Mouse (Mus musculus) ES-Bruce4 (cell line): ENCODE measurements at regions not wholly inside any gene's neighbourhood (a gene's known extent, or its start where the extent isn't known, plus 50 kb on each side); places are given as distances from the start of the nearest gene placed in this dataset.
A peak's percentile ranks its signal among the peaks of the same experiment; 100 is the strongest.

Experiments
- H3K27ac ChIP-seq: 2 replicates; pipeline ENCODE4 v1.5.1; 2012; ENCODE audit warnings: low read length, inconsistent platforms; ENCODE audit not compliant: insufficient read depth
- H3K27me3 ChIP-seq: 2 replicates; pipeline ENCODE4 v1.6.1; 2012; ENCODE audit warnings: mild to moderate bottlenecking, low read length, inconsistent platforms; ENCODE audit not compliant: control insufficient read depth, poor library complexity, insufficient read depth, severe bottlenecking
- H3K36me3 ChIP-seq: 2 replicates; pipeline ENCODE4 v1.6.1; 2012; ENCODE audit warnings: inconsistent platforms, mild to moderate bottlenecking, low read length, moderate library complexity; ENCODE audit not compliant: control insufficient read depth, poor library complexity, insufficient read depth, severe bottlenecking
- H3K4me1 ChIP-seq: one replicate; pipeline ENCODE4 v1.8.1; 2011; ENCODE audit warnings: low read length; ENCODE audit not compliant: control insufficient read depth, insufficient read depth
- H3K4me3 ChIP-seq: 2 replicates; pipeline ENCODE4 v1.5.1; 2011; ENCODE audit warnings: low read depth, mild to moderate bottlenecking, low read length
- H3K9ac ChIP-seq: 2 replicates; pipeline ENCODE4 v1.6.1; 2012; ENCODE audit warnings: low read depth, mild to moderate bottlenecking, inconsistent platforms; ENCODE audit not compliant: poor library complexity, severe bottlenecking
- H3K9me3 ChIP-seq: replicated peaks from 2 replicates; pipeline ENCODE4 v1.6.1; 2012; ENCODE audit warnings: mild to moderate bottlenecking, low read length, inconsistent platforms; ENCODE audit not compliant: control insufficient read depth, poor library complexity, insufficient read depth, severe bottlenecking
- CTCF ChIP-seq: IDR thresholded peaks from one replicate; pipeline ENCODE4 v1.8.1; 2011; ENCODE audit warnings: low read depth, low read length
- EP300 ChIP-seq: IDR thresholded peaks from 2 replicates; pipeline ENCODE4 v1.6.1; 2011; ENCODE audit warnings: low read depth, low read length; ENCODE audit not compliant: insufficient read depth
- POLR2A ChIP-seq: IDR thresholded peaks from one replicate; pipeline ENCODE4 v1.8.1; 2011; ENCODE audit warnings: low read length; ENCODE audit not compliant: insufficient read depth

DNA sequence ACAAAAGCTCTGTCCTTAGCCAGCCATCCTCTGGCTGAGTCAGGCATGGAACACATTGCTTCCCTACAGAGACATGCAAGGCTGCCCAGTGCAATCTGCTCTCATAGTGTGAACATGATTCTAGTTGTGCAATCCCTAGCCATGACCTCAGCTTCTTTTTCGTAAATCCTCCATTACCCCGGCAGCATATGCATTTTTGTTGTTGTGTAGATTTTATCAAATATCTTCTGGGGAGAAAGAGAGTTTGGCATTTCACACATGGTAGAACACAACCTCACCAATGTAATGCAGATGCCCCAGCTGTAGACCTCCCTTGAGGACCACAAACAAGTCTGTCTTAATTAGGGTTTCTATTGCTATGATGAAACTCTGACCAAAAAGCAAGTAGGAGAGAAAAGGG lies 168.6 kb downstream of the Rpl10-ps3 start:
- no peak for TF ChIP-seq CTCF
- TF ChIP-seq EP300 = no peak
- TF ChIP-seq POLR2A = no peak
- H3K27me3 ChIP-seq = no peaks in the 10 kb centered on the region
- H3K4me3 ChIP-seq = no peak overlapping the region
- H3K27ac ChIP-seq = no peak overlapping the region
- H3K9ac ChIP-seq = no peak overlapping the region
- H3K9me3 ChIP-seq = no peaks in the 10 kb centered on the region
- H3K36me3 ChIP-seq = no peaks in the 10 kb centered on the region
- no peaks in the 10 kb centered on the region for H3K4me1 ChIP-seq

DNA sequence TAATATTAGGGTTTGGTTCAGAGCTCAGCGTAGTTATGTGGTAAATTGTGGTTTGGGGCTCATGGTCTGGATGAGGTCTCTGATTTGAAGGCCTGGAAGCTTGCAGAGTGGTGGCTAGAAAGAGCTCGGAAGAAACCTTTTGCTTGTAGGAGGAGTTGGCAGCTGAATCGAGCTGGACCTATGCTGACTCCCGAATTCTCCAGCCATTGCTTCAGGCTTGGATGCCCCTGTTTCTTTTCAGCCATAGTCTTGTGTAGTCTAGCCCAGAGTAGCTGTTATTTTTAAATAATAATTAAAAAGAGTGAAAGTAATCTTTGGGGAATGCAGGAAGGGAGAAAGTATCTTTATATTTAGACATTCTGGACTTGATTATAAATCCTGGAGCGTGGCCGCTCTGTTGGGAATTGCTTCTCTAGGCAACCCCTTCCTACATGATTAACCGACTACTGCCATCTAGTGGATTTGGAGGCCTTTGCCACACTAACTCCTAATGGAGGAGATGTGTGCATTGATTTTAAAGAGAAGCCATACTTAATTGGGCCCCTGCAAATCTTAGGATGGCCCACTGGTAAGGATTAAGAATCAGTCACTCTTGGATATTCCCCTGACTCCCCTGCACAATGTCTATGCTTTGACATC lies 172.8 kb downstream of the Rpl10-ps3 start:
- no peak overlapping the region for H3K9ac ChIP-seq

DNA sequence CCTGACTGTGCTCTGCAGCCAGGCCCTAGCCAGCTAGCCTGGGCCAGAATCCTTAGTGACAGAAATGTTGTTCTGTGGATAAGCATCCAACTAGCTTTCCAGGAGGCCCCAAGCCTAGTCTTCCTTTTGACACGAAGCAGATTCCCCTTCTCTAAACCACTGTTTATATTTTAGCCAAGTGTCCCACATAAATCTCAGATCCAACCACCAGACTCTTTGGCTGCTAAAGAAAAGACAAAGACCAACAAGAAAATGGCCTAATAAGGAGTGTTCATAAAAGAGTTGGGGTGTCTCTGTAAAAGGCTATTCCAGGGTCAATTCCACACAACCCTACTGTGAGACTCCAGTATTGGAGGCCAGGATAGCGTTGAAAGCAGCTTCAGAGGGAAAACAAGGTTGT lies 173.6 kb downstream of the Rpl10-ps3 start:
- Histone ChIP-seq H3K9ac (no peak overlapping the region), H3K27ac (no peak overlapping the region), H3K4me3 (no peak overlapping the region), H3K4me1 (no peaks in the 10 kb centered on the region), H3K27me3 (no peaks in the 10 kb centered on the region; the same call in 1 of the 2 replicates), H3K9me3 (no peaks in the 10 kb centered on the region), H3K36me3 (no peaks in the 10 kb centered on the region)
- TF ChIP-seq EP300 (no peak), CTCF (no peak), POLR2A (no peak)

More for the DNA sequence above, 172.8 kb downstream of the Rpl10-ps3 start:
- Histone ChIP-seq H3K9me3 (no peaks in the 10 kb centered on the region), H3K27ac (no peak overlapping the region), H3K36me3 (no peaks in the 10 kb centered on the region), H3K4me3 (no peak overlapping the region), H3K27me3 (no peaks in the 10 kb centered on the region; the same call in 1 of the 2 replicates), H3K4me1 (no peaks in the 10 kb centered on the region)
- TF ChIP-seq POLR2A (no peak), EP300 (no peak), CTCF (peak; percentile 12)

DNA sequence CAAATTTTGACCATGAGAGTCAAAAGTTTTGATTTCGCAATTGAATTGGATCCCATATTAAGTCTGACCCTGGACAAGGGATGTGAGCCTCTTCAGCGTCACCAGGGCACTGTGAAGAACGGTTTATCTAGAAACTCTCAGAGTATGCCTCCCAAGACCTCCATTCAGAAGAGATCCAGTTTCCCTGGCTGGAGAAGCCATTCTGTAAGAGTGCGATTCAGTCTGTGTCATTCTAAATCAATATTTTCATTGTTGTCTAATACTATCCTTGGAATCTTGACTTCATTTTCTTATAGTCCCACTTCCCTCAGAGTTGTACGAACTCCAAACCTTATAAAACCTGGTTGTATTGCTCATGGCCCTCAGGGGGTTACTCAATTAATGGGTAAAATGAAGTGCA lies 174.1 kb downstream of the Rpl10-ps3 start:
- Histone ChIP-seq H3K9ac (no peak overlapping the region), H3K4me3 (no peak overlapping the region), H3K4me1 (no peaks in the 10 kb centered on the region), H3K9me3 (no peaks in the 10 kb centered on the region), H3K27me3 (no peaks in the 10 kb centered on the region; the same call in 1 of the 2 replicates), H3K36me3 (no peaks in the 10 kb centered on the region), H3K27ac (no peak overlapping the region)
- TF ChIP-seq EP300 = no peak
- TF ChIP-seq CTCF = no peak

DNA sequence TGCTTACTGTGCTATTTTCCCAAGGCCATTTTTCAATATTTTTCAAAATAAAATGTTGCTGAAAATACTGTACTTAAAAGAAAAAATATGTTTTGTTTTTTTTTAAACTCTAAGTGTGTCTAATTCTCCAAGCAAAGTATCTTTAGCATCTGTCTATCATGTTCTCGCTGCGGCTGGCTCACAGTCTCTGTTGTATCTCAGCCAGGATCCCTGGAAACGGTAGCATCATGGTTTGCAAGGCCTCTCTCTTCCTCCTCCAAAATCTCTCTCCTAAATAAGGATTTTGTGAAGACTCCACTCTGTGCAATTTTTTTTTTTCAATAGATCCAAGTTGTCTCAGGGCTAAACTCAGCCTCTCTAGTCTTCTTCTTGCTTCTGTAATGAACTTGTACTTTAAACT lies 190.2 kb downstream of the Rpl10-ps3 start:
- H3K27ac ChIP-seq = no peak overlapping the region
- TF ChIP-seq CTCF = no peak
- no peak for TF ChIP-seq EP300
- no peak for TF ChIP-seq POLR2A
- no peak overlapping the region for H3K4me3 ChIP-seq
- no peaks in the 10 kb centered on the region for H3K4me1 ChIP-seq
- H3K27me3 ChIP-seq = no peaks in the 10 kb centered on the region
- H3K9ac ChIP-seq = no peak overlapping the region
- no peaks in the 10 kb centered on the region for H3K36me3 ChIP-seq
- no peaks in the 10 kb centered on the region for H3K9me3 ChIP-seq

DNA sequence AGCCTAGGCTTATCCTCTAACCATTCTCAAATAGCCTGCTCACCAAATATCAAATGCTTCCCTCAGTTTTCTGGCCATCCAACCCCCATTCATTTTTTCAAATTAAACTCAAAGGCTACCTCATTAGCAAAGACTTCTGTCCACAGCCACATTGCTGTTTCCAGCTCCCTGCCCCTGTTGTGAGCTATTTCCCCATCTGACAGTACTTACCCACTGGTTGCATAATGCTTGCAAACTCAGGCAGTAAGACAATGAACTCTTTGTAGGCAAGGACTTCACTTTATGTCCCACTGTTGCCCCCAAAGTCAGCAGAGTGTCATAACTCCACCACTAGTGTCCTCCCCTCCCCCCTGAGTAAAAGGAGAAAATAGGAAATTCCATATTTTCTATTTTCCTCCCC lies 194.7 kb downstream of the Rpl10-ps3 start:
- H3K4me1 ChIP-seq = no peaks in the 10 kb centered on the region

More for the DNA sequence above, 194.7 kb downstream of the Rpl10-ps3 start:
- Histone ChIP-seq H3K27me3 (no peaks in the 10 kb centered on the region), H3K4me3 (no peak overlapping the region), H3K9ac (no peak overlapping the region), H3K27ac (no peak overlapping the region), H3K36me3 (no peaks in the 10 kb centered on the region), H3K9me3 (no peaks in the 10 kb centered on the region)
- TF ChIP-seq EP300 (no peak), POLR2A (no peak), CTCF (no peak)
